Mouse (Mus musculus): ENCODE data around the gene Cd55b.
A peak's percentile ranks its signal among the peaks of the same experiment; 100 is the strongest.
"Not testable (repeated sequence)": the region's sequence is repeated elsewhere in the genome, so short reads cannot be mapped to it uniquely, and the experiment has no call there.

Cd55b gene

DNA sequence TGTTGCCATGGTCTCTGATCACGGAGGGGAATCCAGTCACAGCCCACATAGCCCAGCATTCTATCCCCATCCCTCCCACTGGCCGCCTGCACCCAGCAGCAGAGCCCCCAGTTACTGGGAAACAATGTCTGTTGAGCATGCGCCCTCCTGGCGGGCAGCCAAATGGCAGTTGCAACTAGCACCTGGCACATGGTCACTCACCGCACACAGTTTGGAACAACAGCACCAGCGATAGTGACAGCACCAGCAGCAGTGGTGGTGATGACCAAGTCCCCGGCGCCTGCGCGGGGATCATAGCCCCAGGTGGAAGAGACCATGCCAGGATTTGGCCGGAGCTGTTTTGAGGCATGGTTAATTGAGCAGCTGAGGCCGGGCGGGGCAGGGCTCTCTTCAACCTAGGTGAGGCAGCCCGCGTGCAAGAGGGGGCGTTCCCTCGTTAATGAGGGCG, at the start of gene Cd55b:
Gene Cd55b (minus strand): TSS at position 346 of the 448 bp plus-strand sequence.
- DNase-seq (ENCODE audit: low spot score in 2 of 2): peak in 1 of 2 experiments; percentile 17

DNA sequence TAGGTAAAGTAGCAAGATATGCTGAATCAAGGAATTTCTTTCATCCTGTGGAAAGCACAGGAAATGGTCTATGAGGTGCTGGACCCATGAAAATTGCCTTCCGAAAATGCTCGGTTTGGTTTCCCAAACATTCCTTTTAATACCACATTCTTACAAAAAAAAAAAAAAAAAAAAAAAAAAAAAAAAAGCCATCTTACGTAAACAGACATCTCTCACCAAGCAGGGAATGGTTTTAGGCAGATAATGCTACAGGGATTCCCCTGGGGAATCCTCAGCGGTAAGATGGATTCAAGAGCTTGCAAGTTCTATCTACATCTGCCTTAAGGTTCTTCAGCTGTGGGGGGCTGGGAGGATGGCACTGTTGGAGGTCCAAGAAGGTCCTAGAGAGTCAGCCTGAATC, 47.3 kb upstream of the Cd55b start:
- DNase-seq (ENCODE audit: low spot score in 2 of 2): no peak

DNA sequence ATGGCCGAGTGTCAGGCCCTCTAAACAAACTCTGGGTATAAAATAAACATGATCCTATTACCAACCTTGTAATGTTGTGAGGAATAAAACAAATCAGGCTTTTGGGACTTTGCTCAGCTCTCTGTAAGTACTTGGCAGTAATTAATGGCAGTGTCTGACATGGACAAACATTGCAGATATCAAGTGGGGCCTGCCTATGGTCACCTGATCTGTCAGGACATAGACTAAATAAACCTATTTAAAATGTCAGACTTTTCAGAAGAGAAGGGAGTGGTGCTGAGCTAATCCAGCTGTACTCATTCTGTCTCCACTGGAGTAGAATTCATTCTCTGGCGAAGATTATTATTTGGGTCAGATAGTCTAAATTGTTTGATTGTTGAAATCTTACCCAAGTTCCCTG, 44.6 kb upstream of the Cd55b start:
- no peak for DNase-seq (ENCODE audit: low spot score in 2 of 2)

DNA sequence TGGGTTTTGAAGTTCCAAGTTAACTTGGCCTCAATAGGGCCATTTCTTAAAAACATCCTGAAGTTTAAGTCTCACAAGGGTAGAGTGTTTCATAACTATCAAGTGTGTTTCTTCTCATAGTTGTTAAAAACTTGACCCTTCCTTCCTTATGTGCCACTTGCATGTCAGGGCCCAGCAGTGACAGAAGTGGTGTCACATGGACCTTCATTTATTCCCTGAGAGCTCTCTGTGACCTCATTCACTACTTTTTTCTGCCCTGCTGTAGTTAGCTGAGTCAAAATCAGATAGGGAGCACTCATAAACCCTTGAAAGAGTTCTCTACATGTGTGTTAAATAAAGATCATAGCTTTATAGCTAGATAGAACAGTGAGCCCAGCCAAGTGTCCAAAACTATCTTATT, 41.4 kb upstream of the Cd55b start:
- no peak for DNase-seq (ENCODE audit: low spot score in 2 of 2)

DNA sequence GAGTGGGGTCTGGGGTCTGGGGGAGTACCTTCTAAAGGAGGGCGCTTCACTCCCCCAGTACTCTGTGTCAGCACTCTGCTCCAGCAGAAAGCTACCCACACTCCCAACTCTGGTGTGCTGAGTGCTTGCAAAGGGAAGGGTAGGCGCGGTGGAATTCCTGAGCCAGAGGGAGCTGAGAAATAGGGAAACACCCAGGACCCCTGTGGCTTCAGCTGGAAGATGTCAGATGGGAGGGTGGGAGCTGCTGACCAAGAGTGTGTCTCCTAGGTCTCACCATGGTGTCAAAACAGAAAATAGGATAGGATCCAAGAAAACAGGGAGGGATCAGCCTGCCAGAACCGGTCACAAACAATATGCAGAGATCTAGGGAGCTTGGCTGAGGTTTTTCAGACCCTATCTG, 40.1 kb upstream of the Cd55b start:
- no peak for DNase-seq (ENCODE audit: low spot score in 2 of 2)

DNA sequence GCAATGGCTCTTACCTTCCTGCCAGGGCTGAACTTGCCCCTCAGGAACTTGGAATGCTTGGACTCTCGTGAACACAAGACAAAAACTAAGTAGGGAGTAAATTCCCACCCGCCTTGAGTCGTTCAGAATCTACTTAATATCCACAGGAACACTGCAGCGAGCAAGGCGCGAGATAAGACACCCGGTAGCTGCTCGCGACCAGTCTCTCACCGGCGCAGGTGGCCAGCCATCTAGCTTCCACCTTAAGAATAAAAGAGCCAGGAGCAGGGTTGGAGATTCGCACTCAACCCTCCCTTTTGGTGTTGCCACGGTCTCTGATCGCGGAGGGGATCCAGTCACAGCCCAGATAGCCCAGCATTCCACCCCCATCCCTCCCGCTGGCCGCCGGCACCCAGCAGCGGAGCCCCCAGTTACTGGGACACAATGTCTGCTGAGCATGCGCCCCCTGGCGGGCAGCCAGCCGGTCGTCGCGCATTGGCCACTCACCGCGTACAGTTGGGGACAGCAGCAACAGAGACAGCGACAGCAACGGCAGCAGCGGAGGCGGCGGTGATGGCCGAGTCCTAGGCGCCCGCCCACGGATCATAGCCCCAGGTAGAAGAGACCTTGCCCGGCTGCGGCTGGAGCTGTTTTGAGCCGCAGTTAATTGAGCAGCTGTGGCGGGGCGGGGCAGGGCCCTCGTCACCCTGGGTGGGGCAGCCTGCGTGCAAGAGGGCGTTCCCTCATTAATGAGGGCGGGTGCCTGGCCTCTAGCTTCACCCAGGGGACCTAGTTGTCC, 39.5 kb upstream of the Cd55b start, which contains the start of gene Cd55:
Gene Cd55 (minus strand): TSS at position 661 of the 778 bp plus-strand sequence.
- peak; percentile 95 to 97 for DNase-seq (ENCODE audit: low spot score in 2 of 2)

DNA sequence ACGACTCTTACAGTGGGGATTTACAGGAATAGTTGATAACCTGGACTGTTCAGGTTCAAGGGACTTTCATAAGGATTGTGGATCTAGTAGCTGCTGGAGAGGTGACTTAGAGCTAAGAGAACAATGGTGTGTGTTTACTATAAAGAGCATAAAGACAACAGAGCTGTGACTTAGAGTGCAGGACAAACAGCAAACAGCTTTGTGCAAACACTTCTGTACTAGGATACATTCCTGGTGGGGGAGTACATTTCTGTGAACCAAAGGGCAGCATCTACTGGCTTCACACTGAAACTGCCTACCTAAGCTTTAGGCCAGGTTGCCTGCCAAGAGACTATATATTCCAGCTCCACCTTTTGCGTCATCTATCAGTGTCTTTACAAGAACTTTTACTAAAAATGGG, 32.3 kb upstream of the Cd55b start:
- DNase-seq (ENCODE audit: low spot score in 2 of 2): no peak

DNA sequence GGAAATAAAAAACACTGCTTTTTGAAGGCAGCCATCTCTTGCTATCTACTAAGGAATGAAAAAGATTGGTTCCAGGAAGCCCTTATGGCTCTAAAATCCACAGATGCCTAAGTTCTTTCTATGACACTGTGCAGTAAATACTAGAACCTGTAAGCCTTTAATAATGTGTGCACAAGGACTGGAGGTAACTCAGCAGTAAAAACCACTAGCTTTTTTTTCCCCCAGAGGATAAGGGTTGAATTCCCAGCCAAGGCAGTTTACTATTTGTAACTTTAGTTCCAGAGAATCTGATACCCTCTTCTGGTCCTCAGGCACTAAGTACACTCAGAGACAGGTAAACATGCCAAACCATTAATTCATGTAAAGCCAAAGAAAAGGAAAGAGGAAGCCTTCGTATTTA, 20.1 kb upstream of the Cd55b start:
- DNase-seq (ENCODE audit: low spot score in 2 of 2): not testable (repeated sequence)

DNA sequence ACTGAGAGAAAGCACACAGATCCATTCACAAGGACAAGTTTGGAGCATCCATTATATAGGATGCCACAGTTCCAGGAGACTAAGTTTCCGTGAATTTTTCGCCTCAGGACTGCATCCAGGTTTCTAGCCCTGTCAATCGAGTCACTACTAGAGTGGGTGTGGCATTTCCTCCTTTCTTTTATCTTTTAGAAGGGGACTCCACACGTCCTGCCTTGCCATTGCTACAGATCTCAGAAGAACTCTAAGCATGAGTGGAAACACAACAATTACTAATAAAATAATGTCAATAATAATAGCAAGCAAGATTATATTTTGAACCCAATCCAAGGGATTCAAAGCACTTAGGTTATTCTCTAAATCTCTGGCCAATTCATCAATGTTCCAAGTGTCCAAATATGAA, 8.1 kb upstream of the Cd55b start:
- DNase-seq (ENCODE audit: low spot score in 2 of 2): no peak

DNA sequence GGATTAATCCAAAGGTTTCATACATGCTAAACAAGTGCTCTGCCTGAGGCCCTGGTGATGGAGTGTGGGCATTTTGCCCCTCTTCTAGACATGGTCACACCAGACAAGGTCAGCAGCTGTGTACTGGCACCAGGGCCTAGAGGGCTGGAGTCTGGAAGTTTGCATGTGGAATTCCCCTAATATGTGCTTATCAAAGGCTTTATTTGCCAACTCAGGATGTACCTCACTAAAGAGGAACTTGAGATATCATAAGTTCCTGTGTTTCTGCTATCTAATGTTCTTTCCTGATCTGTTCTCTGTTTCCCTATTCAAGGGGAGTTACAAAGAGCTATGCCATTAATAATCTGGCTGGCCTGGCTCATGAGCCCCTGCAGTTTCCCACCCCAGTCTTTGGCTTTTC, 5.9 kb upstream of the Cd55b start:
- not testable (repeated sequence) for DNase-seq (ENCODE audit: low spot score in 2 of 2)

DNA sequence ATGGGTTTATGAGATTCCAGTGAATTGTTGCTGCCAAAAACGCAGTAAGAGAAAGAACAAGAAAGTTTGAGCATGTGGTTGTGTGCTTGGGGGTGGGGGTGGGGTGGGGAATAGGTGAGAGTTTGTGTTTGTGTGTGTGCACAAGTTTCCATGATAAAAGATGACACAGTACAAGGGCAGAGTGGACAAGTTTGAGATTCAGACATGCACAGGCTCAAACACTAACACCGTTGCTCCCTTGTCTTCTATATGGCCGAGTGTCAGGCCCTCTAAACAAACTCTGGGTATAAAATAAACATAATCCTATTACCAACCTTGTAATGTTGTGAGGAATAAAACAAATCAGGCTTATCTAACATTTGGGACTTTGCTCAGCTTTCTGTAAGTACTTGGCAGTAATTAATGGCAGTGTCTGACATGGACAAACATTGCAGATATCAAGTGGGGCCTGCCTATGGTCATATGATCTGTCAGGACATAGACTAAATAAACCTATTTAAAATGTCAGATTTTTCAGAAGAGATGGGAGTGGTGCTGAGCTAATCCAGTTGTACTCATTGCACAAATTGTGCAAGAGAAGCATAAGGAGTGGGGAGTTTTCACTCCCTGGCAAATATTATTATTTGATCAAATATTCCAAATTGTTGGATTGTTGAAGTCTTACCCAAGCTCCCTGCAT, 4.5 kb upstream of the Cd55b start:
- DNase-seq (ENCODE audit: low spot score in 2 of 2): not testable (repeated sequence)

DNA sequence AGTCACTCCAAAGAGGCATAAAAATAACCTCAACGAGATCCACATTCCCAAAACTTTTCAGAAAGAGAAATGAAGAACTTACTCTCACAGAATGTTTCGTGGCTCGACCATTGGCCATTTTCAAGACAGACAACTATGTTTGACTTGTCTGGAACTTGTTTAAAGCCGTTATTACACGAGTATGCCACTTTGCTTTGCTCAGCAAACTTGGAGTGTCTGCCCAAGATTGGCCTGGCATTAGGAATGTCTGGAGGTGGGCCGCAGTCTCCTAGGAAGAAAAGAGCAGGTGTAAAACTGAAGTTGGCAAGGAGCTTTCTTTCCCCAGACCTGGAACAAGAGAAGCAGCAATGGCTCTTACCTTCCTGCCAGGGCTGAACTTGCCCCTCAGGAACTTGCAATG, 776 bp downstream of the Cd55b start:
- not testable (repeated sequence) for DNase-seq (ENCODE audit: low spot score in 2 of 2)

DNA sequence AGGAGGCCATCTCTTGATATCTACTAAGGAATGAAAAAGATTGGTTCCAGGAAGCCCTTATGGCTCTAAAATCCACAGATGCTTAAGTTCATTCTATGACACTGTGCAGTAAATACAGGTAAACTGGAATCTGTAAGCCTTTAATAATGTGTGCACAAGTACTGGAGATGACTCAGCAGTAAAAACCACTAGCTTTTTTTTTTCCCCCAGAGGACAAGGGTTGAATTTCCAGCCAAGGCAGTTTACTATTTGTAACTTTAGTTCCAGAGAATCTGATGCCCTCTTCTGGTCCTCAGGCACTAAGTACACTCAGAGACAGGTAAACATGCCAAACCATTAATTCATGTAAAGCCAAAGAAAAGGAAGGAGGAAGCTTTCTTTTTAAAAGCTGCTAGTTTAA, 25.7 kb downstream of the Cd55b start:
- DNase-seq (ENCODE audit: low spot score in 2 of 2): not testable (repeated sequence)

DNA sequence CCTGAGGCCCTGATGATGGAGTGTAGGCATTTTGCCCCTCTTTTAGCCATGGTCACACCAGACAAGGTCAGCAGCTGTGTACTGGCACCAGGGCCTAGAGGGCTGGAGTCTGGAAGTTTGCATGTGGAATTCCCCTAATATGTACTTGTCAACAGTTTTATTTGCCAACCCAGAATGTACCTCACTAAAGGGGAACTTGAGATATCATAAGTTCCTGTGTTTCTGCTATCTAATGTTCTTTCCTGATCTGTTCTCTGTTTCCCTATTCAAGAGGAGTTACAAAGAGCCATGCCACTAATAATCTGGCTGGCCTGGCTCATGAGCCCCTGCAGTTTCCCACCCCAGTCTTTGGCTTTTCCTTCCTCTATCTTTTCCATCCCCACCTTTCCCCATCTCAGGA, 35.5 kb downstream of the Cd55b start:
- DNase-seq (ENCODE audit: low spot score in 2 of 2): not testable (repeated sequence)

DNA sequence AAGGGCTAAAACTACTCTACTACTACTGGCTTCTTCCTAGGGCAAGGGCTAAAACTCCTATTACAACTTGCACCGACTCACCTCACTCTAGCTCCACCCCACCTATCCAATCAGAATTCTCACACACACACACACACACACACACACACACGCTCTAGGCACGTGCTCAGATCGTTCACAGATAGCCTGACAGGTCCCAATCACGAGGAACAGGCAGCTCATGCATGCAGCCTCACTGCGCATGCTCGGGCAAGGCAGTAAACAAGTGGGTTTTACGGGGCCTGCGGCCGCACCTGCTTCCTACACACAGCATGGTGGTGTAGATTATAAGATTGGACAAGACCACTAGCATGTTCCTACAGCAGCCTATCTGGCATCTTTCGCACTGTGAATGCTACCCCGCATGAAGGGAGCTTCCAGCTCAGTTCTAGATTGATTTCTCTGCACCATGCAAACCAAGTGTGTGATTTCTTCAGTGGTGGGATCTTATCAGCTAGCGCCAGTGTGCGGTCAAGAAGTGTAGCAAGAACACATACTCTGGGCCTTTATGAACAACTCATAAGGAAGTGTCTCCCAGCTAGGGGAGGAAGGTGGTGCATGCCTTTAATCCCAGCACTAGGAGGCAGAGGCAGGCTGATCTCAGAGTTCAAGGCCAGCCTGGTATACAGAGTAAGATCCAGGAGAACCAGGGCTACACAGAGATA, 44.9 kb downstream of the Cd55b start:
- no peak for DNase-seq (ENCODE audit: low spot score in 2 of 2)

DNA sequence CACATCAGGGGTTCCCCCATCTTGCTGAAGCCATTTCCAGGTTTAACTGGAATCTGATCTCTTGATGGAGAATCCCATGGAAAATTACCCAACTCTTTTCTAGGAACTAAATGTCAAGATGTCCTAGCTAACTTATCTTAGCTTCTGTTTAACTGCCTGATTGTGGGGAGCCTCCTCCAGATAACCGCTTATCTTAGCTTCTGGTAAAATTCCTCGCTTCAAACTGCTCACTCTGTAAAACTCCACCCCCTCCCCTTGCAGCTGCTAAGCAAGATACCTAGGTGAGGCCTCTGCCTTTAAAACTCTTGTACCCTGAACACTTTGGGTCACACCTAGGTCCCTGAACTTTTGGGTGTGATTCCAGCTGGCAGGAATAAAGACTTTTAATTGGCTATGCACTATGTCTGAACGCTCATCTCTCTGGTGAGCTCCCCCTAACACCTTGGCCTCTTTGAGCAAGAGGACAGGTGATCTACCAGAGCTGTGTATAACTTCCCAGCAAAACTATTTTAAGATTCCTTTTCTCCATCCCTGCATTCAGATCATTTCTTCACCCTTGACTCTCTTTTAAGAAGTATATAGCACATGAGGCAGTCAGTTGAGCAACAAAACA, 48.5 kb downstream of the Cd55b start:
- no peak for DNase-seq (ENCODE audit: low spot score in 2 of 2)

DNA sequence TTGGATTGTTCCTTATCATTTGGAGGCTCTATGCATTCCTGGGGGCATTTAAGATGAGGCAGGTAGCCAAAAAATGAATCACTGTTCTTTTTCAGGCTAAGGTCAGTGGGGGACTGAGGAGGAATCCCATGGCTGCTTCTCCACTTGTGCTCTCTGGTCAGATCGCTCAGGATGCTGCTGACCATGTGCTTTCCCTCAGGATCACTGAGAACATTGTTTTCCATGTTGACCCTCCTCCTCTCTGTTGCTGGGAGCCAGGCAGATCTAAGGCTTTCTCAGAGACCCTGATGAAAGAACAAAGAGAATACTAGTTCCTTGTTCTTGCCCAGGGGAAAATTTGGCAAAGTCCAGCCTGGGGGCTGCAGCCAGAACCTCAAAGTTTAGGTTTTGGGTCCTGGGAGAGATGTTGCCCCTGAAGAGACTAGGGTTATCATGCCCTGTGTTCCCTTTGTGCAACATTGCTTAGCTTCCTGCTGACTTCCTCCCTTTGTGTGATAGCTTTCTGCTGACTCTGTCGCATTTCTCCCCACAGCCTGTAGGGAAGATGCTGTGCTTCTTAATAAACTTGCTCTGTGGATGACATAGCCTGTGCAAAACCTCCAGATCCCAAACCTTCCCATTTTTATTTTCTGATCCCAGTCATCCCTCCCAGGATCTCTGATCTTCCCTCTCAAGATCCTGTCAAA, 49.3 kb downstream of the Cd55b start:
- DNase-seq (ENCODE audit: low spot score in 2 of 2): no peak

DNA sequence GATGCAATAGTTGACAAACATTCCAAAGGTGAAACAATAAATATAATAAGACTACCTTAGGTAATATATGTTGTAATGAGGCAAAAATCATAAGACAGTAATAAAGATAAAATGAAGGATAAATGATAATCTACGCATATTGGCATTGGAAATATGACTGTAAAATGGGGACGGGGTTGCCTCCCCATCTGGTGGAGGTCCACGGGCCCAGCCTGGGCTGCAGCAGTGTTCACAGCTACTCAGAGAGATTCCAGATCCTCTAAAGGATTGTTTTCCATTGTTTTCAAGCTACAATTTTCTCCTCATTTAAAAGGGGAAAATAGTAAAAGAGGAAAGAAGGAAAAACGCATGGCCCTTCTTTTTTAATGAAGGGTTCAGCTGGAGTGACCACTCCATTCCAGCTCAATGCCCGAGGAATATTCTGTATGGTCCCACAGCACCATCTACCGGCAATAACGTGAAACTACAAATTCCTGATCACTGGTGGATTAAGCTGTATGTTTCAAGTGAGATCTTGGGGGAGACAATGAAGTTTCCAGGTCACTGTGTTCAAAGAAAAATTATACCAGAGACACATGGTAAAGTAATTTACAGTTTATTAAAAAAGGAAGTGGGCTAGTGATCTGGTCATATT, 50.8 kb downstream of the Cd55b start:
- DNase-seq (ENCODE audit: low spot score in 2 of 2): peak in 1 of 2 experiments; percentile 39

DNA sequence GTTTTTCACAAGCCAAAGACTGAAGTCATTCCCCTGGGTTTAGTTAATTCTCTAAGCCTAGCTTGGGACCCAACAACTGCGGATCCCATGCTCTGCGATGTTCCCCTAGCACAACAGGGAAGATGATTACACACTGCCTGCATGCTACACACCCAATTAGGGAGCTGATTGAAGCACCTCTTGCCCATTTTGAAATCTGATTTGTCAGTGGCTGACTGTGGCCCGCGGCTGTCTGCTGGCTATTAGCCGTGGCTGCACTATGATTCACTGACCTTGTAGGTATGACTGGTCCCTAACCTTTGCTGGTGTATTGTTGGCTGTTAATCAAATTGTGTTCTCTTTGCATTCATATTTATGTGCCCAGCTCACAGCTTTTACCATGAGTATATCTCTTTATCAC, 51.5 kb downstream of the Cd55b start:
- DNase-seq (ENCODE audit: low spot score in 2 of 2): no peak

DNA sequence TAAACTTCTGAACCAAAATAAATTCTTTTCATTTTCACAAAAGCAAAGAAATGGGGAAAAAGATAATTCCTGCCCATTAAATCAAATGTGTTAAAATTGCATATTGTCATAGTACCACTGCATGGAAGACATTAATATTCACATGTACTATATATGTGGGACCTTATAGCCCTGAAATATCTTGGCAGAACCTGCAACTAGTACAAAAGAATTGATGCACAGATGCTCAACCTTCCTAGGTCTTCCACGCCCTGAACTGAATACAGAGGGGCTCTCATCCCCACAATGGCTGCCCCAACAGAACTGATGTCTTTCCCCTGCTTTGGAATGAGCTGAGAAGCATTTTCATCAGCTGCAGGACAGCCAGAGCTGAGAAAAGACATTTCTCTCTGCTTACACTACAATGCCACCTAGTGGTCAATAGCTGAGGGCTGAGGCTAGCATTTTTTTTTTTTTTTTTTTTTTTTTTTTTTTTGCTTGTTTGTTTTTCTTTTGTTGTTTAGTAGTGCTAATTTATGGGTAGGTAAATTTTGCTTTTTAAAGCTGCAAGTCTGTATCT, 72.7 kb downstream of the Cd55b start:
- DNase-seq (ENCODE audit: low spot score in 2 of 2): no peak

DNA sequence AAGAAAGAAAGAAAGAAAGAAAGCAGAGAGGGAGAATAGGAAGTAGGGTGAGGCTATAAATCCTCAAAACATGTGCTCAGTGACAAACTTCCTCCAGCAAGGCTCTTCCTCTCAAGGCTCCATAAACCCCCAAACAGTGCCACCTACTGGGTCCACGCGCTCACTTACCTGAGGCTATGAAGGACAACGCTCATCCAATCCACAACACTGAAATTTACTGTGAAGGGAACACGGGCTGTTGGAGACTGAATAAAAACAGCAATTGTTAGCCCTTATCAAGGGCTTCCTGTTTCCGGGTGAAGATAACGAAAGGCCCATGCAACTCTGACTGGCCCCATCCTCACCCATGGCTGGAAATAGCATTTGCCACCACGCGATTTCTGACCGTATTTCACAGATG, 80.4 kb downstream of the Cd55b start:
- DNase-seq (ENCODE audit: low spot score in 2 of 2): peak in 1 of 2 experiments; percentile 13
